Mouse (Mus musculus) erythroblast, adult 5-6 weeks (primary cell): ENCODE measurements around the gene Kcna6. TPM values are rescaled to one million over a fixed set of nuclear protein-coding genes. Genes with fewer than 3 reads are reported as not detected.

Source experiments
- ATAC-seq: replicated peaks from 2 replicates; pipeline ENCODE4 v1.8.0; 2016; ENCODE audit warnings: moderate number of reproducible peaks, mild to moderate bottlenecking, moderate TSS enrichment, inconsistent platforms; ENCODE audit not compliant: poor library complexity, low FRiP score, severe bottlenecking
- total RNA-seq, 2 experiments: library from RNA; stranded (forward) in 1 of 2; stranded (reverse) in 1 of 2; fragments of 150-400 nt in 1 of 2; fragments of 200-764, 138-1000 nt in 1 of 2; gene quantifications; 2 replicates each; pipeline versions ENCODE4 v1.2.3 to v1.2.4; 2015 to 2017; ENCODE audit warnings: low replicate concordance in 2 of 2

Gene Kcna6
- total RNA-seq (2015; ENCODE audit: low replicate concordance) = not detected in 2 replicates
- not detected in 2 replicates for total RNA-seq (2017; ENCODE audit: low replicate concordance)

DNA sequence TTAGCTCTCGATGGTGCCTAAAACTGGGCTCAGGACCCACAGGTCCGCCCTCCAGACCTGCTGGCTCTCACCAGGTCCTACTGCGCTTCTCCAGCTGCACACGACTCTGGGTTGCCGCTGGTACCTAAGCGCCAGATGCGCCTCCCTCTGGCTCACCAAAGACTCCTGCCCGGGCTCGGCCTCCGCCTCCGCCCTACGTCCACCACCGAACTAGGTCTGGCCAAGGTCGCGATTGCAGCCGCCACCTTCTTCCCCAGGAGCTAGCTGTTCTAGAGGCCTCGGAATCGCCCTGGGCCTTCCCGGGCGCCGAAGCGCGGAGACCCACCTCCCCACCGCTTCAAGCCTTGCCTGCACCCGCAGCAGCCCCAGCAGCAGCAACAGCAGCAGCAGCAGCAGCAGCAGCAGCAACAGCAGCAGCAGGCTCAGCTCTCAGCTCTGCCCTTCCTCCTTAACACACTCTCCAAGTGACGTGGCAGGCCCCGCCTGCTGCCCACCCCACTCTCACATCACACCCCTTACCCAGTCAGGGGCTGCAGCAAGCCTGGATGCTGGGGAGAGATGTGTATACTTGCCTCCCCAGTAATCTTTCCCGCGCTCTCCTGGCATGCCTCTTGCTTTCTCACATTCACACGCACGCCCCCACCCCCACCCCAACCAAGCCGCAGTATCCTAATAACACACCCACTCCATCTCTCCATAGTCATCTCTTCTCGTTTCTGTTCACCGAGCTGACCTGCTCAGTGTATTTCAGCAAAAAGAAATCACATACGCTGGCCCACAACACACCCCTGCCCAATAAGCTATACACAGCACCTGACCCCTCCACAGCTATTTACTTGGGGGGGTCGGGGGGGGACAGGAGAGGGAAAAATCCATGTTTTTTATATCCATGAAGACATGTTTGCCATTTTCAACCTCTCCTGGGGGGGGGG is at the start of gene Kcna6:
Gene Kcna6 (minus strand): TSS at position 464 of the 932 bp plus-strand sequence.
- ATAC-seq = no peak

DNA sequence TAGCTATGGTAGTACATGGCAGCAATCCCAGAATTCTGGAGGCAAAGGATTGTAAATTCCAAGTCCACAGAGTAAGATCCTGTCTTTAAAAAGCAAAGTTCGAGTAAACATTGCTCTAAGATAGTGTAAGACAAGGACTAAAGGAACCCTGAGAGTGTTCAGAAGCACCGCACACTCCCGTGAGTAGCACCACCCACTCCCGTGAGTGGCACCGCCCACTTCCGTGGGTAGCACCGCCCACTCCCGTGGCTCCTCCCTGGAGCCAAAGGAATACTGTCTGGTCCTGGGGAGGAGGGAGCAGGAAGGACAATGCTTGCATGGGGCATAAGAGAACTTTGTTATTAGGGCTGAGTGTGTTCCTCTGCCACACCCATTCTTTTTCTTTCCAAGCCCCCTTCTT is 48.4 kb upstream of the Kcna6 start:
- ATAC-seq = no peak

DNA sequence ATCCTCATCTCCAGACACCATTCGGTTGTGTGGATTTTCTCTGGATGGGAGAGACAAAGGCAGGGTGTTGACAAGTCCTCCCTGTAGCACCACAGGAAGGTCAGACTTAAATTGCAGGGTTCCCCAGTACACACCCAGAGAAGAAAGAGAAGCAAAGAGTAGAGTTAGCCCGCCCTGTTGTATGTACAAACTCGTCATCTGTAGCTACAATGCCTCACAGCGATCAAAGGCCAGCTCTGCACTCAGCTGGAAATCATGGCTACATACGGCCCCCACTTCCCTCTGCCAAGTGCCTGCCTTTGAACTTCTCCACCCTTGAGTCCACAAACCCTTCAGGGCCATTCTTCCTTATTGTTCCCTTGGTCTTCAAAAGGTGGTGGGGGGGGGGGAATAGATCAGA is 43.7 kb upstream of the Kcna6 start:
- ATAC-seq = no peak

DNA sequence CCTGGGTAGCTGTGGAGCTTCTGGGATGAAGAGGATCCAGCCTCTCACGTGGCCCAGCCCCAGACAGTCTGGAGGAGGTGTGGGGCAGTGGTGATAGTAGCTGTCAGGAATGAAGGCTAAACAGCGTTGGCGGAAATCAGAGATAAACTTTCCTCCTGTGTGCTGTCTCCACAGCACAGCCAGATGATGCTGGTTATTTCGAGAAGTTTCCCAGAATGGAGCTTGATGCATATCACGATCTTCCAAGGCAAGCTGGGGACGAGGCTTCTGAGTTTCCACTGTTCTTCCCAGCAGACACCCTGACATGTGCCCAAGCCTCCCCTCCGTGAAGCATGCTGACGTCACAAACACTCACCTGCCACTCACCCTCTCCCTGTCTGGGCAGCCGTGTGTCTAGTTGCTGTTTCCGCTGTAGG is 43.2 kb upstream of the Kcna6 start:
- ATAC-seq = no peak

DNA sequence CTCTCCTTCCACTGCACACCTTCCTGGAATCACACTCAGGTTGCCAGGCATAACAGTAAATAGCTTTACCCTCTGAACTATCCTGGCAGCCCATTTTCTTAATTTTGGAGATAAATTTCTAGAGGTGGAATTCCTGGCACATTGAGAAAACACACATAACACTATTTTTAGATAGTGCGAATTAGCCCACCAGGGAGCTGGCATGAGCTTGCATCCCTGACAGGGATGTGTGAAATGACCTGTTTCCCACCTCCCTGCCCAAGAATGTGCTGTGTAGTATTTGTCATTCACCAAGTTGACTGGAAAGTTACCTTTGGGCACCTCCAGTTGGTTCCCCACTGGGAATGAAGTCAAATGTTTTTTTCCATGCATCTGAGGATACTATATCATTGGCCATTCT is 42.6 kb upstream of the Kcna6 start:
- no peak for ATAC-seq

DNA sequence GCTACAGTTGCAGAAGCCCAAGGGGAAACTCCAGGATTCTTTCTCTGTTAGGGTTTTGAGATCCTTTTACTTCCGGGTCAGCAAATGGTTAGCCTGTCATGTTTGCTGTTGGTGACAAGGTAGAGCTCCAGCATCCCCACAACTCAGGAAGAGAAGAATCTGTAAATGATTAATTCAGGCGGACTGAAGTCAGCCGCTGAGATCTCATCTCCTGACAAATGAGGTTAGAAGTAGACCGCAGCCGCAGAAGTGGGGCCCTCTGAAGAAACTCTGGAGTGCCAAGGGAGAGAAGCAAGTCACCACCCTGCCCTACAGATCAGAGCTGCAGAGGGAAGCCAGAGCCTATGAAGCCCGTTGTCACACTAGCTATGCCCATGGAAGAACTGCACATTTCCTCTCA is 37.4 kb upstream of the Kcna6 start:
- no peak for ATAC-seq

DNA sequence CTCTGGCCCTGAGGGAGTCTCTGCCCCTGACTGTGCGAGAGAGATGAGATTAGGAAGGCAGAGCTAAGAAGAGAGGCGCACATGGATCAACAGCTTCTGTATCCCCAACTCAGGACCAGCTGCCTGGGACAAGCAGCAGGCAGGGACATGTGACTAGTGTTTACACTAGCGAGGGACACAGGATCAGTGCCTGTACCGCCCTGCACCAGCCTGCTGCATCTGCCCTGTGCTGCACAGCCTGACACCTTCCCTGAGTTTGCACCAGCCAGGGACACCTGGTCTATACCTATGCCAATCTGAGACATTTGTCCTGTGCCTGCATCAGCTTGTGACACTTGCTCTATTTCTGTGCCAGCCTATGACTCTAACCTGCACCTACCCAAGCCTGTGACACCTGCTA is 33.4 kb upstream of the Kcna6 start:
- no peak for ATAC-seq

DNA sequence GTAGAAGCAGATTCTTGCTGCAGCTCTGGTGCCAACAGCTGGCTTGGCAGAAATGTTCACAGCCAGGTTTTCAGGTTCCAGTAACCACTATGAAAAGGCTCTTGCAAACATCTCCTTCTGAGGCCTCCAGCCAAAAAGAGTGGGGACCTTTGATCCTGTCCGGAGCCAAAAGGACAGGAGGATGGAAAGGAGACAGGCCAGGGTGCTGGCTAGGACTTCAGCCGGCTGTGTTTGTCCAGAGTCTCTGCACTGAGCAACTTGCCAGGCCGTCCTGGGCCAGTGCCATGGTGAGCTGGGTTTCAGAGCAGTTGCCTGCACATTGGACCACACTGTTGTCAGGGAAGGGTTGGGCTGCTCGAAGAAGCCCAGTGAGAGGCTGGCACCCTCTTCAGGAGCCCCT is 31.9 kb upstream of the Kcna6 start:
- ATAC-seq = no peak

DNA sequence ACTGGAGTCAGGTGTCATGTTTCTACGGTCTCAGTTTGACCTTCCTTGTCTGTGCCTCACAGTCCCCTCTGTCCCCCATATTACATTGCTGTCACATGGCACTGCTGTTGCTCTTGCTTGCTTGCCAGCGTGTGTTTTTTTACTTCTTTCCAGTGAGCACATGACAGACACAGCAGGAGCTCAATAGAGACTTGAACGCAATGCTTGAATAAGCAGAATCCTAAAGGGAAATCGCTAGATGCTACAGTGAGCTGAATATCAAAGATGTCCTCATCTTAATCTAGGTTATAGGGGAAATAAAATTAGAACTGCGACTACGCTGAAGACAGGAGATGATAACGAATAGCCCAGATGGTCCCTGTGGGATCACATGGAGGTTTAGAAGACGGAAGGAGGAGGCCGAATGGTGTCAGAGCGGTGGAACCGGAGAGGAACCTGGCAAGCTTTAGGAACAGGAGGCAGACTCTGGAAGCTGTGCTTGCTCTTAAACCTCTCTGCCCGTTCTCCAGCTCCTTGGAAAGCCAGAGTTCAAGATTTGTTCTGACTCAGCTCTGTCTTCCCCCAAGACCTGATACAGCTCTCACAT is 29.8 kb upstream of the Kcna6 start:
- no peak for ATAC-seq

DNA sequence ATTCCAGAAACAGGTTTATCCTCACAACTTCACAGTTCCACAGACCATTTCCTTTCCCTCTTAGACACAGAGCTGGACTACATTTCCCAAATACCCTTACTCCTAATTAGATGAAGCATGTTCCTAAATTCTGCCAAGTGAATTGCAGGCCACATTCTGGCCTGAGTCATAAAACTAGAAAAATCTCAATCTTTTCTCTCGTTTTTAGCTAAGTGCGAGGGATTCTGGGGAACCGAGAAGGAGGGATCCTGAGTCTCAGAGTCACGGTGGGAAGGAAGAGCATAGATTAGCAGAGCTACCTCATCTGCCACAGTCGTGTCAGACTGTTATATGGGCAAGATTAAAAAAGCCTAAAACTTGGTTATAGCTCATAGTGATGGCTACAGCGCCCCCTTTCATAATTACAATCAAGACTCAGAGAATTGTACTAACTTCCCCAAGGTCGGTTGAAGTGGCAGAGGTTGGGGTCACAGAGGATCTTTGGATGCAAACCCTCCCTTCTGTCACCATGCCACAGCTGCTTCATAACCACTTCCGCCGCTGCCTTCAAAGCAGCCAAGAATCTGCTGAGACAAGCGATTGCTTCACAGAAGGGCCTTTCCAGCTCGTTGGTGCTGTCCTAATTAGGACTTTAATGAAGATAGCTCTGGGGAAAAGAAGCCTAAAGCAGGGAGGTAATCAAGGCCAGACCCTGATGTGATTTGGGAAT is 28.6 kb upstream of the Kcna6 start:
- ATAC-seq = no peak

DNA sequence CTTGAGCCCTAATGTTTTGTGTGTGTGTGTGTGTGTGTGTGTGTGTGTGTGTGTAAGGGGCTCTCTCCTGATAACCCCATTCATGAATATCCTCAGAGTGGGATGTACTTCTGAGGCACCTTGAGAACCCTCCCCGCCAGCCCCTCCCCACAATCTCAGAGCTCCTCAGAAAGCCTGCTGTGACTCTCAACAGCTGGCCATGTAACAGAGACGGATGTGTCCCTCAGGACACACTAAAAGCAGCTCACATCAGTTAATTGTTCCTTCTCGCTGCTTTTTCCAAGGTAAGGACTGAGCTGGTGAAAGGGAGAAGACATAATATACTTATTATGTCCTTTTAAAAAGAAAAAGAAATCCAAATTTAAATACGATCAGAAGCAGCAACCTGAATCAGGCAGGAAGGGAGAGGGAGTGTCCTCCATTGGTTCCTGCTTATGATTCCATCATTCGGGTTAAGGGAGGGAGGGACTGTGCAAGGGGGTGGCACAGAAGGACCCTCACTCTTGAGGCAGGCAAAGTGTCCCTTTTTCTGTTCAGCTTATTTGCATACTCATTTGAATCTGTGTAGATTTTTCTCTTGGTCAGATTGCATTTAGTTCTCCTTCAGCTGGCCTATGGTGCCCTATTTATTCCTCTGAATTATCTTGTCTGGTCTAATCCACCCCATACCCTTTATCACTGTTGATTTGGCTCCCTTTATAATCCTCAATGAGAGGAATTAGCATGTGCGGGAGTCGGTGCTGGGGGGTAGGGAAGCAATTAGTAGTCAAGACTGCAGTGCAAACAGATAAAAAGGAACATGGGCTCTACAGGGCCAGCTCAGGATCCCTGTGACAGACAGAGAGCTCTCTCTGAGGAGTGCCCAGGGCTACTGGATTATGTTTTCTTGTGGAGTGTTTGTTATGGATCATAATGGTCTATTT is 27.4 kb upstream of the Kcna6 start:
- no peak for ATAC-seq

DNA sequence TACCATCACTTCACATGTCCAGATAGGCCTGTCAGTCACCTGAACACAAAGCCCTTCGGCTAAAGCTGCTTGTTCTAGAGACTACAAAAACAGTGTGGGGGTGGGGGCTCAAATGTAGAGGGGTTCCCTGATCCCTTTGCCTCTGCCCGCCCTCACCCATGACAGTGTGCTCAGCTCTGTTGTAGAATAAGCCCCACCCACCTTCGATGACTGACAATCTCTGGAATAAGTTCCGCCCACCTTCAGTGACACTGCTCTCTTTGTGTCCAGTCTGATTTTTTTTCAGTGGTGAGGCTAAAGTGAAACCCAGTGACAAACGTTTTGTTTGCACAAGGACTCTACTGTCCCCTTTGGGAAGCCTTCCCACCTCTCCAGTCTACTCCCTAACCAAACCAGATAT is 26.1 kb upstream of the Kcna6 start:
- no peak for ATAC-seq

DNA sequence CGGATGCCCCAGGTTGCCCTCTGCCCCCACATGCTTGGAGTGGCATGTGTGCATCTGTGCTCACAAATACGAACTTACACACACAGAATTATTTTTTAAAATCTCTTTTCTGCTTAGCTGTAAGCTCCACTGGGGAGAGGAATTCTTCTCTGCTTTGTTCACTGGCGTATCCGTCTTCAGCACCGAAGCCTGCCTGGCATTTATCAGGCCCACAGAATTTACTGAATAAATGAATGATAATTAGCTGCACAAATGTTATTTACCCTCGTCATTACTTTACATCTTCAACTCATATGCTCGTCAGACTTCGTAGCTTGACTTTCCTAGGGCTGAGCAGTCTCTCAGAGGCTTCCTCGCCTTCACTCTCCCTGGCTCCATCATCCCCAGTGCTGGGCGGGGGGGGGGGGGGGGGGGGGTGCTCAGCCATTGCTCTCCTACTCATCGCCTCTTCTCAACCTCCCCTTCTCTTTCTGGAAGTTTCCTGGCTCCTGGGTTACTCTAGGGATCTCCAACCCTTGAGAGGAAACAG is 24.2 kb upstream of the Kcna6 start:
- no peak for ATAC-seq

DNA sequence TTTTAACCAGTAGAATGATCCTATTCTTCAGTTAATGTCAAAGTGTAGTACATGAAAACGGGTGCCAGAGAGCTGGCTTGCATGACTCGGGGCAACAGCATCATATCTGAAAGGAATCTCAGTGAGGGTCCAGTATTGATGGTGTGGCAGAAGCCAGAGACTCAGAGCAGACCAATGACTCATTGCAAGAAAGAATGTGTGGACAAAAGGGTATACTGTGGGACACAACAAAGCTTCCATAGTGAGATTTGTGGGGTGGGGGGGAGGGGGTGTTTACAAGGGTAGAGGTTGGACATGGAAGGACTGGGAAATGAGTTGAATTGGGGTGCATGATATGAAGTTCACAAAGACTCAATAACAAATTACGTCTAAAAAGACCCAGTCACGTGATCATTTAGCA is 20.9 kb upstream of the Kcna6 start:
- no peak for ATAC-seq

DNA sequence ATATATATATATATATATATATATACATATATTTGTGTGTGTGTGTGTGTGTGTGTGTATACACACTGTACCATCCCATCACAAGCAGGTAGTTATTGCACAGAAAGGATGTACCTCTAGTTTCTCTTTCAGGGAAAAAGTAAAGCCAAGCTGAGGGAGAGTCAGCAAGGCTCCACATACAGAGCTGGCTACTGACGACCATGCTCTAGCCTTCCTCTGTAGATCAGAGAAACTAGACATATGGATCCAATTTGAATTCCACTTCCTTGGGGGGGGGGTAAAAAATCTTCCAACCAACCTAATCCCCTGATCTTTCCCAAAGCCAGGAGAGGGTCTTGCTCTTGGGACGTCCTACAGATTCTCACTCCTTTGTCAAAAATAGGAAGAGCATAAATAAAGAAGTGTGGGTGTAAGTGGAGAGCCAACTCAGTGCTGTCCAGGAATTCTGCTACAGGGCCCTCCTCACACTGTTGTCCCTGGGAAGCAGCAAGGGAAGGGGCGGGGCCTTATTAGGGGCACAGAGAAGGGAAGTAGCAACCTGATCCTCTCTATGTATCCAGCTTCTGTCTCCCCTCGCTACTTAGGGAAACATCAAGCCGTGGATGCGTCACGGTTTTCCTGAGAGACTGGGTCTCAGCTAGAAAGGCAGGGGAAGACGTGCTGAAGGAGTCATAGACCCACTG is 15.4 kb upstream of the Kcna6 start:
- no peak for ATAC-seq

DNA sequence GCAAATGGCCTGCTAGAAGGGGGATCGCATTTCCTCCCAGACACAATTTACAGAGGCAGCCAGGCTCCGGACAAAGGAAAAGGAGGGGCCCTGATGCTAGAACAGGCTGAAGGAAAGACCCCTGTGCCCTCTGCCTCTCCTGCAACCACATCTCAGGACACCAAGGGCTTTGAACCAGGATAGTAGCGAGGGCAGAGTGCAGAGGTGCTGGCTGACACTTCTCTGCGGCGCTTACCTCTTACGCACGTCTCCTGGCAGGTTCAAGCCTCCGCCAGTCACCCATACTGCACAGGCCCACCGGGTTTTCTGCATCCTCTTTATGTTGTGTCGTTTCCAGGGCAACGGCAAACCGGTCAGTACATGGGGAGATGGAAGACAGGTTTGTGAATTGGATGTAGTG is 12.0 kb upstream of the Kcna6 start:
- no peak for ATAC-seq

DNA sequence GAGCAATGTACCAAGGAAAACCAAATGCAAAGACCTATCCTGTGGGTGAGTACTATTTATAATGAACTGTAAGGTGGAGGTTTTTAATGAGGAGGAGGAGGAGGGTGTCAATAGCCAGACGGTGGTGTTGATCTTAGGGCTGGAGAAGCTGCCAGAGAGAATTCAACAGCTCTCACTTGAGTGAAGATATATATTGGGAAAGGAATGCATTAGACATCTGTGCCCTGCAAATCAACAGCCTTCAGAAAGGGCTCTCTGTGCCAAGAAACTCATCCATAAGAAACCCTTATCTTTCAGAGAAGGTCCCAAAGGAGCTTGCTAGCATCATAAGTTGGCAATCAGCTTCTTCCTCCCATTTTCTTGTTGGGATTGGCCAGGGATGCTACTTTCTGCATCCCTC is 5.4 kb upstream of the Kcna6 start:
- ATAC-seq = no peak

DNA sequence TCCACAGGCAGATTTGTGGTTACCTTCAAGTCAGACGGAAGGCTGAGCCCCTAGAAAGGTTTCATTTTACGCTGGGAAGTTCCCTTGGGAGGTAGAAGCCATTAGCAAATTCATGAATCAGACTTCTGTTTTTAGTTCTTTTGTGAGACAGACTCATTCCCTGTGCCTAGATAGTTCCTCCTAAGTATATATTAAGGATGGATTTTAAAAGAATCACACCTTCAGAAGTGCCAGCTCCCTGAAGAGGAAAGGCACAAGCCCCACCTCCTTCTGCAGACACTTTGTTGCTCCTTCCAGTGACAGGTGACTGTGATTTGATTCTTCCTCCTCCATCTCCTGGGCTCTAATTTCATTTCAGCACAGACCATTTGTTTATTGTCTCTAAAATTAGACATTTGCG is 2.1 kb upstream of the Kcna6 start:
- no peak for ATAC-seq
